Mouse (Mus musculus): ENCODE results near the gene 5730455P16Rik. TPM values are rescaled to one million over a fixed set of nuclear protein-coding genes. Genes with fewer than 3 reads are reported as not detected.
"Not testable (repeated sequence)": the region's sequence is repeated elsewhere in the genome, so short reads cannot be mapped to it uniquely, and the experiment has no call there.

5730455P16Rik gene
- total RNA-seq, 2 experiments from 2014 or later: 44.4 to 49.1 TPM

- peak in 1 of 2 experiments; percentile 35 for DNase-seq (ENCODE audit: low spot score in 2 of 2)
Measured at GRCm38 (mm10) chr11:80382626-80383018, 4.8 kb upstream of the 5730455P16Rik start.

GRCm38 (mm10) chr11:80379184-80379583, 1.4 kb upstream of the 5730455P16Rik start:
- not testable (repeated sequence) for DNase-seq (ENCODE audit: low spot score in 2 of 2)

GRCm38 (mm10) chr11:80378452-80379068, 726 bp upstream of the 5730455P16Rik start:
- not testable (repeated sequence) for DNase-seq (ENCODE audit: low spot score in 2 of 2)

- DNase-seq (ENCODE audit: low spot score in 2 of 2): no peak
Measured at GRCm38 (mm10) chr11:80376651-80377050, 1.2 kb downstream of the 5730455P16Rik start.

GRCm38 (mm10) chr11:80368949-80369348, 8.9 kb downstream of the 5730455P16Rik start:
- DNase-seq (ENCODE audit: low spot score in 2 of 2): no peak

GRCm38 (mm10) chr11:80354832-80355231, 23.0 kb downstream of the 5730455P16Rik start:
- DNase-seq (ENCODE audit: low spot score in 2 of 2): no peak

- peak; percentile 78 to 83 for DNase-seq (ENCODE audit: low spot score in 2 of 2)
Measured at GRCm38 (mm10) chr11:80351832-80352430, 25.9 kb downstream of the 5730455P16Rik start.

- DNase-seq (ENCODE audit: low spot score in 2 of 2): no peak
Measured at GRCm38 (mm10) chr11:80342482-80342881, 35.4 kb downstream of the 5730455P16Rik start.

- DNase-seq (ENCODE audit: low spot score in 2 of 2): no peak
Measured at GRCm38 (mm10) chr11:80336351-80336730, 41.5 kb downstream of the 5730455P16Rik start.

- no peak for DNase-seq (ENCODE audit: low spot score in 2 of 2)
Measured at GRCm38 (mm10) chr11:80335609-80336350, 42.1 kb downstream of the 5730455P16Rik start.

GRCm38 (mm10) chr11:80332709-80333400, 45.0 kb downstream of the 5730455P16Rik start:
- DNase-seq (ENCODE audit: low spot score in 2 of 2): no peak

GRCm38 (mm10) chr11:80324636-80325035, 53.2 kb downstream of the 5730455P16Rik start:
- DNase-seq (ENCODE audit: low spot score in 2 of 2): no peak

- DNase-seq (ENCODE audit: low spot score in 2 of 2): no peak
Measured at GRCm38 (mm10) chr11:80323255-80323654, 54.6 kb downstream of the 5730455P16Rik start.

GRCm38 (mm10) chr11:80315743-80316639, 61.8 kb downstream of the 5730455P16Rik start:
- DNase-seq (ENCODE audit: low spot score in 2 of 2): peak in 1 of 2 experiments; percentile 33

GRCm38 (mm10) chr11:80313944-80314343, 63.9 kb downstream of the 5730455P16Rik start:
- DNase-seq (ENCODE audit: low spot score in 2 of 2): no peak

- no peak for DNase-seq (ENCODE audit: low spot score in 2 of 2)
Measured at GRCm38 (mm10) chr11:80313462-80313861, 64.4 kb downstream of the 5730455P16Rik start.

GRCm38 (mm10) chr11:80312565-80312964, 65.3 kb downstream of the 5730455P16Rik start:
- no peak for DNase-seq (ENCODE audit: low spot score in 2 of 2)

GRCm38 (mm10) chr11:80312049-80312448, 65.8 kb downstream of the 5730455P16Rik start:
- DNase-seq (ENCODE audit: low spot score in 2 of 2): no peak

- DNase-seq (ENCODE audit: low spot score in 2 of 2): no peak
Measured at GRCm38 (mm10) chr11:80311271-80311670, 66.6 kb downstream of the 5730455P16Rik start.
